17 mouse cellular contexts compared by ENCODE assay signal in genomic region chr10:18005136-18005955, GRCm38 (mm10). TPM values are rescaled to one million over a fixed set of nuclear protein-coding genes. Genes with fewer than 3 reads are reported as not detected.
DNase-seq lines count a peak whose midpoint lies in the region; ATAC-seq lines count a peak whose summit lies in the region.
"Had no signal": no experiment of that assay in that cellular context is flagged by ENCODE, and none has a peak within 500 bp of the region (broad histone marks: within the 10 kb centered on the region; RNA-seq: fewer than 3 reads in every experiment).

No protein-coding gene starts in this region.

- WGBS in embryonic facial prominence, embryonic 13.5 days, result 63% methylated on average over 7 of the region's 7 CpGs
- WGBS in embryonic facial prominence, embryonic 10.5 days, result 84% methylated on average over 7 of the region's 7 CpGs
- 90% methylated on average over 7 of the region's 7 CpGs for WGBS in kidney, embryonic 14.5 days
- 52% methylated on average over 7 of the region's 7 CpGs for WGBS in embryonic facial prominence, embryonic 15.5 days
- WGBS in stomach, embryonic 15.5 days, result 68% methylated on average over 7 of the region's 7 CpGs
- WGBS in midbrain, embryonic 14.5 days, result 92% methylated on average over 7 of the region's 7 CpGs

- peaks cover 7% of the 10 kb centered on the region for H3K36me3 ChIP-seq in embryonic facial prominence, embryonic 13.5 days
- H3K36me3 ChIP-seq in embryonic facial prominence, embryonic 10.5 days (replicated peaks), result peaks cover 15% of the 10 kb centered on the region
- H3K36me3 ChIP-seq in kidney, embryonic 14.5 days (ENCODE audit: control insufficient read depth, insufficient read depth, low read length), result no peaks in the 10 kb centered on the region
- no peaks in the 10 kb centered on the region; the same call in 1 of the 2 replicates for H3K36me3 ChIP-seq in embryonic facial prominence, embryonic 15.5 days
- peaks cover 5% of the 10 kb centered on the region; the same call in 1 of the 2 replicates for H3K36me3 ChIP-seq in stomach, embryonic 15.5 days
- 0 out of 2 replicates have a peak, but pooled peaks cover 3% of the 10 kb centered on the region for H3K36me3 ChIP-seq in midbrain, embryonic 14.5 days (ENCODE audit: control insufficient read depth, insufficient read depth, low read length)

- no peak for DNase-seq in embryonic facial prominence, embryonic 10.5 days (ENCODE audit: low spot score)
- peak; percentile 6 for DNase-seq in kidney, postnatal 14 days
- DNase-seq in midbrain, embryonic 14.5 days, result no peak
- DNase-seq in gastrocnemius, adult 18-20 months (ENCODE audit: low spot score), result no peak
- DNase-seq: cerebellum, postnatal 14 days; heart, postnatal 10 days; right cerebral cortex, postnatal 25 days; thymus, adult 2 months had no signal

- no peak for ATAC-seq in embryonic facial prominence, embryonic 13.5 days (ENCODE audit: insufficient number of reproducible peaks, insufficient read depth, low FRiP score, low TSS enrichment, low read depth)
- ATAC-seq in kidney, embryonic 14.5 days (ENCODE audit: low FRiP score, low TSS enrichment), result no peak
- ATAC-seq in embryonic facial prominence, embryonic 15.5 days (ENCODE audit: insufficient number of reproducible peaks, low FRiP score, low TSS enrichment, low read depth), result no peak
- no peak for ATAC-seq in stomach, embryonic 15.5 days (ENCODE audit: insufficient read depth, low FRiP score, low read depth)
- ATAC-seq in midbrain, embryonic 14.5 days (ENCODE audit: low FRiP score, low TSS enrichment), result no peak

- H3K9me3 ChIP-seq in embryonic facial prominence, embryonic 13.5 days, result no peaks in the 10 kb centered on the region
- no peaks in the 10 kb centered on the region for H3K9me3 ChIP-seq in embryonic facial prominence, embryonic 10.5 days
- H3K9me3 ChIP-seq in kidney, embryonic 14.5 days (ENCODE audit: control insufficient read depth, low read length), result no peaks in the 10 kb centered on the region
- 0 out of 2 replicates have a peak, but pooled peaks cover 3% of the 10 kb centered on the region for H3K9me3 ChIP-seq in embryonic facial prominence, embryonic 15.5 days (replicated peaks)
- no peaks in the 10 kb centered on the region for H3K9me3 ChIP-seq in stomach, embryonic 15.5 days
- no peaks in the 10 kb centered on the region for H3K9me3 ChIP-seq in midbrain, embryonic 14.5 days (ENCODE audit: control insufficient read depth, low read length)
- H3K9me3 ChIP-seq: forebrain, embryonic 10.5 days; neural tube, embryonic 12.5 days had no signal

- H3K4me1 ChIP-seq in embryonic facial prominence, embryonic 13.5 days, result no peaks in the 10 kb centered on the region
- H3K4me1 ChIP-seq in embryonic facial prominence, embryonic 10.5 days, result no peaks in the 10 kb centered on the region
- H3K4me1 ChIP-seq in kidney, embryonic 14.5 days (ENCODE audit: control insufficient read depth, insufficient read depth, low read length), result no peaks in the 10 kb centered on the region
- no peaks in the 10 kb centered on the region for H3K4me1 ChIP-seq in embryonic facial prominence, embryonic 15.5 days
- H3K4me1 ChIP-seq in stomach, embryonic 15.5 days, result no peaks in the 10 kb centered on the region; the same call in 1 of the 2 replicates
- H3K4me1 ChIP-seq in midbrain, embryonic 14.5 days (ENCODE audit: control insufficient read depth, insufficient read depth, low read length), result no peaks in the 10 kb centered on the region
- H3K4me1 ChIP-seq: neural tube, embryonic 12.5 days had no signal

- no peak overlapping the region for H3K9ac ChIP-seq in embryonic facial prominence, embryonic 13.5 days
- H3K9ac ChIP-seq in kidney, embryonic 14.5 days (ENCODE audit: low read depth, low read length), result no peak overlapping the region
- H3K9ac ChIP-seq in embryonic facial prominence, embryonic 15.5 days, result no peak overlapping the region
- no peak overlapping the region for H3K9ac ChIP-seq in stomach, embryonic 15.5 days
- H3K9ac ChIP-seq in midbrain, embryonic 14.5 days (replicated peaks; ENCODE audit: low read length), result no peak overlapping the region
- H3K9ac ChIP-seq: hindbrain, embryonic 14.5 days; liver, embryonic 14.5 days; neural tube, embryonic 12.5 days had no signal

- no peak overlapping the region for H3K4me3 ChIP-seq in embryonic facial prominence, embryonic 13.5 days
- H3K4me3 ChIP-seq in embryonic facial prominence, embryonic 10.5 days, result no peak overlapping the region
- H3K4me3 ChIP-seq in kidney, embryonic 14.5 days (ENCODE audit: low read length), result no peak overlapping the region
- H3K4me3 ChIP-seq in embryonic facial prominence, embryonic 15.5 days (replicated peaks), result 0 out of 2 replicates have a peak overlapping the region, but pooled peaks have one; percentile 3
- no peak overlapping the region for H3K4me3 ChIP-seq in stomach, embryonic 15.5 days (replicated peaks)
- H3K4me3 ChIP-seq in midbrain, embryonic 14.5 days (replicated peaks; ENCODE audit: low read depth, low read length), result no peak overlapping the region
- H3K4me3 ChIP-seq: forebrain, embryonic 10.5 days; neural tube, embryonic 12.5 days had no signal

- peak overlapping the region; percentile 49 for H3K27ac ChIP-seq in embryonic facial prominence, embryonic 13.5 days
- H3K27ac ChIP-seq in embryonic facial prominence, embryonic 10.5 days (replicated peaks), result no peak overlapping the region
- H3K27ac ChIP-seq in kidney, embryonic 14.5 days (ENCODE audit: low read depth, low read length), result no peak overlapping the region
- peak overlapping the region; percentile 65; the same call in 1 of the 2 replicates for H3K27ac ChIP-seq in embryonic facial prominence, embryonic 15.5 days (replicated peaks)
- H3K27ac ChIP-seq in stomach, embryonic 15.5 days, result peak overlapping the region; percentile 61; the same call in 1 of the 2 replicates
- no peak overlapping the region for H3K27ac ChIP-seq in midbrain, embryonic 14.5 days (replicated peaks; ENCODE audit: low read depth, low read length)
- H3K27ac ChIP-seq: forebrain, embryonic 10.5 days; hindbrain, embryonic 14.5 days; liver, embryonic 14.5 days; macrophage; neural tube, embryonic 12.5 days had no signal

- H3K27me3 ChIP-seq in embryonic facial prominence, embryonic 13.5 days, result no peaks in the 10 kb centered on the region
- no peaks in the 10 kb centered on the region for H3K27me3 ChIP-seq in embryonic facial prominence, embryonic 10.5 days (replicated peaks; ENCODE audit: low read depth, poor library complexity, severe bottlenecking)
- no peaks in the 10 kb centered on the region for H3K27me3 ChIP-seq in kidney, embryonic 14.5 days (ENCODE audit: control insufficient read depth, insufficient read depth, low read length)
- H3K27me3 ChIP-seq in embryonic facial prominence, embryonic 15.5 days, result no peaks in the 10 kb centered on the region
- no peaks in the 10 kb centered on the region for H3K27me3 ChIP-seq in stomach, embryonic 15.5 days (replicated peaks)
- H3K27me3 ChIP-seq in midbrain, embryonic 14.5 days (ENCODE audit: control insufficient read depth, insufficient read depth, low read length), result no peaks in the 10 kb centered on the region
- H3K27me3 ChIP-seq: neural tube, embryonic 12.5 days had no signal

- H3K4me2 ChIP-seq in embryonic facial prominence, embryonic 13.5 days, result no peak overlapping the region; the same call in 1 of the 2 replicates
- H3K4me2 ChIP-seq in kidney, embryonic 14.5 days (replicated peaks; ENCODE audit: low read depth, low read length), result no peak overlapping the region
- 0 out of 2 replicates have a peak overlapping the region, but pooled peaks have one; percentile 2 for H3K4me2 ChIP-seq in embryonic facial prominence, embryonic 15.5 days (replicated peaks)
- no peak overlapping the region for H3K4me2 ChIP-seq in stomach, embryonic 15.5 days
- H3K4me2 ChIP-seq in midbrain, embryonic 14.5 days (ENCODE audit: low read length), result no peak overlapping the region
- H3K4me2 ChIP-seq: hindbrain, embryonic 14.5 days; neural tube, embryonic 12.5 days had no signal

RNA-seq across cellular contexts. Expression of gene Abracl, which starts 17.7 kb away (rescaled TPM):
- 136 and 160 TPM in 2 replicates for polyA plus RNA-seq in embryonic facial prominence, embryonic 13.5 days (2015; fragmentation: Nextera tagmentation; extraction: Ambion mirVana)
- 163 and 164 TPM in 2 replicates for polyA plus RNA-seq in embryonic facial prominence, embryonic 10.5 days (2016; fragmentation: Nextera tagmentation; extraction: Ambion mirVana)
- polyA plus RNA-seq in kidney, embryonic 14.5 days (2014; fragmentation: Nextera tagmentation; extraction: Ambion mirVana), result 134 and 179 TPM in 2 replicates
- polyA plus RNA-seq in embryonic facial prominence, embryonic 15.5 days (2015; fragmentation: Nextera tagmentation; extraction: Ambion mirVana), result 125 and 138 TPM in 2 replicates
- polyA plus RNA-seq in stomach, embryonic 15.5 days (2015; fragmentation: Nextera tagmentation; extraction: Ambion mirVana), result 166 and 178 TPM in 2 replicates
- 69.0 and 90.6 TPM in 2 replicates for polyA plus RNA-seq in midbrain, embryonic 14.5 days (2014; fragmentation: Nextera tagmentation; extraction: Ambion mirVana)
- 1 to 10 TPM; 1.9 to 2.7 TPM for total RNA-seq in gastrocnemius, adult 18-20 months (2021)

RNA-seq across cellular contexts. Expression of gene Reps1, which starts 50.3 kb away (rescaled TPM):
- polyA plus RNA-seq in embryonic facial prominence, embryonic 13.5 days (2015; fragmentation: Nextera tagmentation; extraction: Ambion mirVana), result 15.7 and 17.2 TPM in 2 replicates
- polyA plus RNA-seq in embryonic facial prominence, embryonic 10.5 days (2016; fragmentation: Nextera tagmentation; extraction: Ambion mirVana), result 15.3 and 16.5 TPM in 2 replicates
- polyA plus RNA-seq in kidney, embryonic 14.5 days (2014; fragmentation: Nextera tagmentation; extraction: Ambion mirVana), result 20.3 and 23.0 TPM in 2 replicates
- 15.1 and 19.4 TPM in 2 replicates for polyA plus RNA-seq in embryonic facial prominence, embryonic 15.5 days (2015; fragmentation: Nextera tagmentation; extraction: Ambion mirVana)
- 19.6 and 25.1 TPM in 2 replicates for polyA plus RNA-seq in stomach, embryonic 15.5 days (2015; fragmentation: Nextera tagmentation; extraction: Ambion mirVana)
- 23.1 and 27.5 TPM in 2 replicates for polyA plus RNA-seq in midbrain, embryonic 14.5 days (2014; fragmentation: Nextera tagmentation; extraction: Ambion mirVana)
- total RNA-seq in gastrocnemius, adult 18-20 months (2021), result 10 to 100 TPM; 24.0 to 27.8 TPM

RNA-seq across cellular contexts. Expression of gene Heca, which starts 57.5 kb away (rescaled TPM):
- polyA plus RNA-seq in embryonic facial prominence, embryonic 13.5 days (2015; fragmentation: Nextera tagmentation; extraction: Ambion mirVana), result 4.4 and 6.2 TPM in 2 replicates
- 2.7 and 3.5 TPM in 2 replicates for polyA plus RNA-seq in embryonic facial prominence, embryonic 10.5 days (2016; fragmentation: Nextera tagmentation; extraction: Ambion mirVana)
- polyA plus RNA-seq in kidney, embryonic 14.5 days (2014; fragmentation: Nextera tagmentation; extraction: Ambion mirVana), result 4.1 and 4.5 TPM in 2 replicates
- 5.9 and 7.4 TPM in 2 replicates for polyA plus RNA-seq in embryonic facial prominence, embryonic 15.5 days (2015; fragmentation: Nextera tagmentation; extraction: Ambion mirVana)
- polyA plus RNA-seq in stomach, embryonic 15.5 days (2015; fragmentation: Nextera tagmentation; extraction: Ambion mirVana), result 3.8 and 4.4 TPM in 2 replicates
- 7.3 and 8.9 TPM in 2 replicates for polyA plus RNA-seq in midbrain, embryonic 14.5 days (2014; fragmentation: Nextera tagmentation; extraction: Ambion mirVana)
- 10 to 100 TPM; 16.3 to 22.2 TPM for total RNA-seq in gastrocnemius, adult 18-20 months (2021)

Comparison
In these comparisons a context has a peak if more than half of its experiments do, and no peak if none do; other contexts are left out.
1. H3K27ac ChIP-seq: peak in embryonic facial prominence, embryonic 13.5 days (single experiment), embryonic facial prominence, embryonic 15.5 days (single experiment) and stomach, embryonic 15.5 days (single experiment); none in embryonic facial prominence, embryonic 10.5 days (single experiment), kidney, embryonic 14.5 days (single experiment) and midbrain, embryonic 14.5 days (single experiment).